Mouse (Mus musculus): ENCODE data around the gene Inpp5a. TPM values are rescaled to one million over a fixed set of nuclear protein-coding genes. Genes with fewer than 3 reads are reported as not detected.

The Inpp5a gene
- total RNA-seq, 1 experiment, result 11.5 TPM

GRCm38 (mm10) chr7:139559659-139560058 is 170.8 kb downstream of the Inpp5a start:
- no peaks in the 10 kb centered on the region for H3K9me3 ChIP-seq (ENCODE audit: control insufficient read depth, insufficient read depth, low read depth, low read length)
- in situ Hi-C loops (cut with MboI; ENCODE audit: low sequenced_read_pairs in 2 of 2, unreplicated experiment in 2 of 2), result no loop called here
- TF ChIP-seq ZC3H11A (IDR thresholded peaks at IDR 0.05; ENCODE audit: borderline replicate concordance, low read depth, low read length) (no peak), CHD2 (IDR thresholded peaks at IDR 0.05; ENCODE audit: low read depth, low read length) (no peak), MAFK (IDR thresholded peaks at IDR 0.05; ENCODE audit: insufficient read depth, low read depth, low read length) (no peak), HCFC1 (IDR thresholded peaks at IDR 0.05; ENCODE audit: borderline replicate concordance, insufficient read depth, low read length) (no peak), ZNF384 (IDR thresholded peaks at IDR 0.05; ENCODE audit: low read depth, low read length) (no peak)
- no peak overlapping the region for H3K4me3 ChIP-seq (ENCODE audit: insufficient read depth in 1 of 2, low read depth in 1 of 2, low read length in 2 of 2, poor library complexity in 1 of 2, severe bottlenecking in 1 of 2)
- no peak overlapping the region for H3K27ac ChIP-seq (ENCODE audit: insufficient read depth, low read depth, low read length, poor library complexity, severe bottlenecking)
- H3K36me3 ChIP-seq (ENCODE audit: control insufficient read depth, insufficient read depth, low read length, poor library complexity, severe bottlenecking), result peaks cover 5% of the 10 kb centered on the region; the same call in 1 of the 2 replicates
- no peak overlapping the region for H3K9ac ChIP-seq (ENCODE audit: insufficient read depth, low read depth, low read length, poor library complexity, severe bottlenecking)
- no peak for DNase-seq (ENCODE audit: low read depth, low spot score)
- H3K4me1 ChIP-seq (ENCODE audit: control insufficient read depth in 2 of 2, insufficient read depth in 2 of 2, low read length in 2 of 2, poor library complexity in 1 of 2), result peaks cover 0 to 2% of the 10 kb centered on the region in 2 experiments; a peak in 1 of 4 replicates

- TF ChIP-seq CHD2 (IDR thresholded peaks at IDR 0.05; ENCODE audit: low read depth, low read length) (no peak), MAFK (IDR thresholded peaks at IDR 0.05; ENCODE audit: insufficient read depth, low read depth, low read length) (no peak), HCFC1 (IDR thresholded peaks at IDR 0.05; ENCODE audit: borderline replicate concordance, insufficient read depth, low read length) (no peak), ZNF384 (IDR thresholded peaks at IDR 0.05; ENCODE audit: low read depth, low read length) (no peak), ZC3H11A (IDR thresholded peaks at IDR 0.05; ENCODE audit: borderline replicate concordance, low read depth, low read length) (no peak)
- in situ Hi-C loops (cut with MboI; ENCODE audit: low sequenced_read_pairs in 2 of 2, unreplicated experiment in 2 of 2), result no loop called here
- no peaks in the 10 kb centered on the region for H3K9me3 ChIP-seq (ENCODE audit: control insufficient read depth, insufficient read depth, low read depth, low read length)
- no peak for DNase-seq (ENCODE audit: low read depth, low spot score)
- no peak overlapping the region for H3K9ac ChIP-seq (ENCODE audit: insufficient read depth, low read depth, low read length, poor library complexity, severe bottlenecking)
- H3K36me3 ChIP-seq (ENCODE audit: control insufficient read depth, insufficient read depth, low read length, poor library complexity, severe bottlenecking), result peaks cover 5% of the 10 kb centered on the region; the same call in 1 of the 2 replicates
- H3K27ac ChIP-seq (ENCODE audit: insufficient read depth, low read depth, low read length, poor library complexity, severe bottlenecking), result no peak overlapping the region
- H3K4me1 ChIP-seq (ENCODE audit: control insufficient read depth in 2 of 2, insufficient read depth in 2 of 2, low read length in 2 of 2, poor library complexity in 1 of 2), result no peaks in the 10 kb centered on the region
- H3K4me3 ChIP-seq (ENCODE audit: insufficient read depth in 1 of 2, low read depth in 1 of 2, low read length in 2 of 2, poor library complexity in 1 of 2, severe bottlenecking in 1 of 2), result no peak overlapping the region
Observed at GRCm38 (mm10) chr7:139563425-139563824, 174.5 kb downstream of the Inpp5a start.

- H3K9ac ChIP-seq (ENCODE audit: insufficient read depth, low read depth, low read length, poor library complexity, severe bottlenecking), result no peak overlapping the region
- H3K27ac ChIP-seq (ENCODE audit: insufficient read depth, low read depth, low read length, poor library complexity, severe bottlenecking), result no peak overlapping the region
- in situ Hi-C loops (cut with MboI; ENCODE audit: low sequenced_read_pairs in 2 of 2, unreplicated experiment in 2 of 2), result no loop called here
- H3K36me3 ChIP-seq (ENCODE audit: control insufficient read depth, insufficient read depth, low read length, poor library complexity, severe bottlenecking), result no peaks in the 10 kb centered on the region
- H3K4me1 ChIP-seq (ENCODE audit: control insufficient read depth in 2 of 2, insufficient read depth in 2 of 2, low read length in 2 of 2, poor library complexity in 1 of 2), result no peaks in the 10 kb centered on the region
- no peak for TF ChIP-seq ZC3H11A (IDR thresholded peaks at IDR 0.05; ENCODE audit: borderline replicate concordance, low read depth, low read length)
- TF ChIP-seq HCFC1 (IDR thresholded peaks at IDR 0.05; ENCODE audit: borderline replicate concordance, insufficient read depth, low read length), result no peak
- no peak for TF ChIP-seq CHD2 (IDR thresholded peaks at IDR 0.05; ENCODE audit: low read depth, low read length)
- no peak for TF ChIP-seq MAFK (IDR thresholded peaks at IDR 0.05; ENCODE audit: insufficient read depth, low read depth, low read length)
- no peak for TF ChIP-seq ZNF384 (IDR thresholded peaks at IDR 0.05; ENCODE audit: low read depth, low read length)
- H3K4me3 ChIP-seq (ENCODE audit: insufficient read depth in 1 of 2, low read depth in 1 of 2, low read length in 2 of 2, poor library complexity in 1 of 2, severe bottlenecking in 1 of 2), result no peak overlapping the region
- no peak for DNase-seq (ENCODE audit: low read depth, low spot score)
- no peaks in the 10 kb centered on the region for H3K9me3 ChIP-seq (ENCODE audit: control insufficient read depth, insufficient read depth, low read depth, low read length)
Observed at GRCm38 (mm10) chr7:139564161-139564560, 175.3 kb downstream of the Inpp5a start.

GRCm38 (mm10) chr7:139565998-139566397 is 177.1 kb downstream of the Inpp5a start:
- Histone ChIP-seq H3K4me3 (ENCODE audit: insufficient read depth in 1 of 2, low read depth in 1 of 2, low read length in 2 of 2, poor library complexity in 1 of 2, severe bottlenecking in 1 of 2) (no peak overlapping the region), H3K9me3 (ENCODE audit: control insufficient read depth, insufficient read depth, low read depth, low read length) (no peaks in the 10 kb centered on the region), H3K27ac (ENCODE audit: insufficient read depth, low read depth, low read length, poor library complexity, severe bottlenecking) (no peak overlapping the region), H3K9ac (ENCODE audit: insufficient read depth, low read depth, low read length, poor library complexity, severe bottlenecking) (no peak overlapping the region), H3K36me3 (ENCODE audit: control insufficient read depth, insufficient read depth, low read length, poor library complexity, severe bottlenecking) (no peaks in the 10 kb centered on the region), H3K4me1 (ENCODE audit: control insufficient read depth in 2 of 2, insufficient read depth in 2 of 2, low read length in 2 of 2, poor library complexity in 1 of 2) (no peaks in the 10 kb centered on the region)
- no peak for DNase-seq (ENCODE audit: low read depth, low spot score)
- in situ Hi-C loops (cut with MboI; ENCODE audit: low sequenced_read_pairs in 2 of 2, unreplicated experiment in 2 of 2), result no loop called here
- no peak for TF ChIP-seq ZC3H11A (IDR thresholded peaks at IDR 0.05; ENCODE audit: borderline replicate concordance, low read depth, low read length)
- no peak for TF ChIP-seq CHD2 (IDR thresholded peaks at IDR 0.05; ENCODE audit: low read depth, low read length)
- TF ChIP-seq HCFC1 (IDR thresholded peaks at IDR 0.05; ENCODE audit: borderline replicate concordance, insufficient read depth, low read length), result no peak
- no peak for TF ChIP-seq MAFK (IDR thresholded peaks at IDR 0.05; ENCODE audit: insufficient read depth, low read depth, low read length)
- no peak for TF ChIP-seq ZNF384 (IDR thresholded peaks at IDR 0.05; ENCODE audit: low read depth, low read length)

- no peaks in the 10 kb centered on the region for H3K9me3 ChIP-seq (ENCODE audit: control insufficient read depth, insufficient read depth, low read depth, low read length)
- H3K4me3 ChIP-seq (ENCODE audit: insufficient read depth in 1 of 2, low read depth in 1 of 2, low read length in 2 of 2, poor library complexity in 1 of 2, severe bottlenecking in 1 of 2), result no peak overlapping the region
- no peak for DNase-seq (ENCODE audit: low read depth, low spot score)
- H3K9ac ChIP-seq (ENCODE audit: insufficient read depth, low read depth, low read length, poor library complexity, severe bottlenecking), result no peak overlapping the region
- in situ Hi-C loops (cut with MboI; ENCODE audit: low sequenced_read_pairs in 2 of 2, unreplicated experiment in 2 of 2), result no loop called here
- TF ChIP-seq MAFK (IDR thresholded peaks at IDR 0.05; ENCODE audit: insufficient read depth, low read depth, low read length) (no peak), HCFC1 (IDR thresholded peaks at IDR 0.05; ENCODE audit: borderline replicate concordance, insufficient read depth, low read length) (no peak), ZC3H11A (IDR thresholded peaks at IDR 0.05; ENCODE audit: borderline replicate concordance, low read depth, low read length) (no peak), CHD2 (IDR thresholded peaks at IDR 0.05; ENCODE audit: low read depth, low read length) (no peak), ZNF384 (IDR thresholded peaks at IDR 0.05; ENCODE audit: low read depth, low read length) (no peak)
- H3K4me1 ChIP-seq (ENCODE audit: control insufficient read depth in 2 of 2, insufficient read depth in 2 of 2, low read length in 2 of 2, poor library complexity in 1 of 2), result no peaks in the 10 kb centered on the region
- H3K27ac ChIP-seq (ENCODE audit: insufficient read depth, low read depth, low read length, poor library complexity, severe bottlenecking), result no peak overlapping the region; the same call in 1 of the 2 replicates
- H3K36me3 ChIP-seq (ENCODE audit: control insufficient read depth, insufficient read depth, low read length, poor library complexity, severe bottlenecking), result no peaks in the 10 kb centered on the region
Observed at GRCm38 (mm10) chr7:139566533-139566932, 177.6 kb downstream of the Inpp5a start.

Data from ES-E14 (cell line).